Mouse (Mus musculus): ENCODE measurements around the gene Gm4353. TPM values are rescaled to one million over a fixed set of nuclear protein-coding genes. Genes with fewer than 3 reads are reported as not detected.
A peak's percentile ranks its signal among the peaks of the same experiment; 100 is the strongest.

Gene Gm4353
- total RNA-seq, 2 experiments from 2014 or later: 3.3 to 4.7 TPM

DNA sequence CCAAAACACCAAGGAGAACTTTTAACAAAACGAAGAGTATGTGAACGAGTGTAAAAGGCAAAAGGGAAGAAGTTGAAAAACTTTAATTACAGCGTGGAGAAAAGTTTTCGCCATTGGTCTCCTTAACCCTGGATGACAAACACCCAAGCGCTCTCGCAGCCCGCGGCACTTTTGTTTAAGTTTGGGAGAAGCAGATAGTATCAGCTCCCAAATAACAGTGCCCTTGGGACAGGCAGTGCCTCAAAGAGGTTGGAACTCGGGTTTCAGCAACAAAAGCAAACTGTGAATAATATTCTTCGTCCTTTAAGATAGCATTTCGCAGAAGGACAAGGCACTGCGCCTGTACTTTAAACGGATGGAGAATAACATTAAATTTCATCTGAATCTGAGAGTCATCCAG lies 46.4 kb downstream of the Gm4353 start:
- H3K27ac ChIP-seq: no peak overlapping the region; the same call in 1 of the 2 replicates
- DNase-seq (ENCODE audit: low spot score in 2 of 2): no peak
- no peak for TF ChIP-seq CTCF (conservative IDR thresholded peaks at IDR 0.05)
- peak overlapping the region; percentile 59 for H3K4me3 ChIP-seq

DNA sequence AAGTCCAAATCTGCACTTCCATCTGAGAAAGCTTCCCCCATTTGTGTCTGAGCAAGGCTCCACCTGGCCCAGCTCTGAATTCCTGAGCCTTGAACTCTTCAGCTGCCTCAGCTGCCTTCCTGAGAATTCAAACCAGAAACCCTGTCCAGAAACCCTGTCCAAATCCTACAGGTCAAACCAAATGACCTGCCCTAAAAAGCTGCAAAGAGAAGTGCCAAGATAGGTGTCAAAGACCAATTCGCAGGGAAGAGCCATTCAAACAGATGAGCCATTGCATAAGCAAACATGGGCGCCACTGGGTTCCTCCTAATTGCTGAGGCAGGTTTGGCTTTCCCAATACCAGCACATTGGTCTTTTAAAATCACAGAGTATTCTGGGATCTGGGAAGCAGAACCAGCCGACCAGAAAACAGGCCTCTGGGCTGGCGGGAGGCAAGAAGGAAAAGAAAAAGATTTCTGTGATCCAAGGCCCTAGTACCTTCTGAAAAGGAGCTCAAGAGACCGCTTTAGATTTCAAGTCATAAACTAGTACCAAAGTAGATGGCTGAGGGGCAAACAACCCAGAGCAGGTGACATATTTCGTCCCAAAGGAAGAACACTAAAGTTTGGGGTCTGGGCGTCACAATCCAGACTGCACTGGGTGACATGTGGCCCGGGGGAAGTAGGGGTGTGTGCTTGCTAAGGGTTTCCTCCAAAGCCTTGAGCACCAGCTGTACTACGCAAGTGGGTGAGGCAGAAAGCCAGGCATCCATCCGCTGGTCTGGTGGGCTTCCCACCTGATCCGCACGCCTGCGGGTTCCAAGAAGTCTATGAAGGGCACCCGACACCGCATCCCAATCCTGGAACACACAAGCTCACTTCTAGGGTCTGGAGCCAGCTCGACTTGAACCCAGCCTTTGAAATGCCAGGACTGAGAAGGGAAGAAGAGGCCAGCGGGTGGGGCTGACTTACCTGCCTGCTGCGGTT lies 47.6 kb downstream of the Gm4353 start:
- Histone ChIP-seq H3K4me3 (no peak overlapping the region), H3K27ac (0 out of 2 replicates have a peak overlapping the region, but pooled peaks have one; percentile 10)
- TF ChIP-seq CTCF (conservative IDR thresholded peaks at IDR 0.05): no peak
- DNase-seq (ENCODE audit: low spot score in 2 of 2): no peak

DNA sequence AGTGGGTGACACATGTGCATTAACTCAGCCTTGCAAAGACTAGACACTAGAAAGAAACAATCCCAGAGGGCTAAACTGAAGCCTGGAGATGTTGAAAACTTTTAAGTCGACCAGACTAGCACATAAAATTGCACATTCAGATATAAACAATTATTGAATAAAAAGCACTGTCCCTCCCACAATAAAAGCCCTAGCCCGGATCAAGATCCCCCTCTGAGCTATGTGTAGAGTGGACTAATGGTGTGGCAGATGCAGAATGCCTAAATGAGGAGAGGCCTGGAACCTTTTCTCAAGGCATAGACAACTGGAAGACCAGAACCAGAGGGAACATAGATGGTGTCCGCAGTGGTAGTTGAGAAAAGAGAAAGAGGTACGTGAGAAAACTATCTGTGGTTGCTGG lies 48.9 kb downstream of the Gm4353 start:
- H3K27ac ChIP-seq: no peak overlapping the region
- TF ChIP-seq CTCF (conservative IDR thresholded peaks at IDR 0.05): no peak
- DNase-seq (ENCODE audit: low spot score in 2 of 2): no peak
- no peak overlapping the region for H3K4me3 ChIP-seq

DNA sequence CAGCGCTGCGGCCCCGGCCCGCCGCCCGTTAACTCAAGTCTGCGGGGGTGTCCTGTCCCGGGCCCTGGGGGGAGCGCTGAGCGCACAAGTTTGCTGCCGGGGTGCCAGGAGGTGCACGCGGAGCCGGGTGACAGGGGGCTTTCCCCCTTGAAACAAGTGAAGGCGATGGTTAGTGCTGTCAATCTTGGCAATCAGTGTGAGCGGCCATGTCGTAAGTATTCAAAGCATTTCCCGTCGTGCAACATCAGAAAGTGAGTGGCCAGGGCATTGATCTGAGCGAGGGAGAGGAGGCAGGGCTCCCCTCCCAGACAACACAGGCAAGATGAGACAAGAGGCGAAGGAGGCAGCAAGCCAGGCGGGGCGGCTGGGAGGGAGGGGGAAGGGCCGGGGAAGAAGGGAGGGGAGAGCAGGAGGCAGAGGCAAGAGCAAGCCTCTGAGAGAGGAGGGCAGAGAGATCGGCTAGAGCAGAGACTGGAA lies 50.1 kb downstream of the Gm4353 start:
- peak overlapping the region; percentile 58 for H3K4me3 ChIP-seq
- TF ChIP-seq CTCF (conservative IDR thresholded peaks at IDR 0.05): no peak
- H3K27ac ChIP-seq: peak overlapping the region; percentile 85
- DNase-seq (ENCODE audit: low spot score in 2 of 2): peak in 1 of 2 experiments; percentile 32

DNA sequence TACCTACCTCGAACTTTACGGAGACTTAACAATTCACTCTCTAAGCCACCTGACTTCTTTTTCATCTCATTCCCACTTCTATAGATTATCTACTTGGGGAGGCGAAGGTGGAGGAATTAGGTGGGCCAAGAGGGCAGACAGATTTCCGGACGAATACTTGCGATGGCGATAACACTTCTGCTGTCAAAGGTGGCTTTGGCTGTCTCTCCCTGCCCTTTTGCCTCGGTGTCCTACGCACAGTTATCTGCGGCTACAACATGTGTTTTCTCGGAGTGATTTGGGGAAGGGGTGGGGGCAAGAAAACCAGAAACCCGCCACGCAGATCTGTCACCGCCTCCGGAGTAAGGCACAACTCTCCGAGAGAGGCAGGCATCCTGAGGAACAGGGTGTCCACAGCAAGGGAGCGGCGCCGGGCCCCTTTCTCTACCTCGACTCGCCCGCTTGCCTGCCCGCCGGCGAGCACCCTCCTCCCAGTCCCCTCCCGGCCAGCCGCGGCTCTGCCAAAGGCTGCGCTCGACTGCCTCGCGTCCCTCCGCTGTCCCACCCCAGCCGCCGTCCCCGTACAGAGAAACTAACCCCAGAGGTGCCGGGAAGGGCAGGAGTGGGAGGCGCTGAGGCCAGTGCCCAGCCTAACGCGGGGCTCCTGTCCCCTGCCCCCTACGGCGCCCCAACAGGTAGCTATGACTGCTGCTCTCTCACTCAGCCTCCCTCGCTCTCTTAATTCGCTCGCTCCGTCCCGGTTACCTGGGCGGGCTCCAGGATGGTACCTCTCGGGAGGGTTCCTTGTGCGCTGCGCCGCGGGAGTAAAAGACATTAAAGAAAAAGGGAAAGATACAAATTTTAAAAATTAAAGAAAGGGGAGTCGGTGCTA lies 50.8 kb downstream of the Gm4353 start:
- no peak for TF ChIP-seq CTCF (conservative IDR thresholded peaks at IDR 0.05)
- Histone ChIP-seq H3K27ac (peak overlapping the region; percentile 85), H3K4me3 (peak overlapping the region; percentile 58)
- DNase-seq (ENCODE audit: low spot score in 2 of 2): peak in 1 of 2 experiments; percentile 26

Other genes starting within 250 kb of the Gm4353 start
- gene Sox6, start 45.8 kb downstream of the Gm4353 start, total RNA-seq (2021): 10 to 100 TPM; 24.3 to 31.0 TPM
- gene 1110004F10Rik, start 45.2 kb downstream of the Gm4353 start, total RNA-seq (2021): 100 to 1,000 TPM; 101 to 106 TPM
- 10 to 100 TPM; 17.2 to 19.1 TPM for gene Plekha7, start 223.7 kb upstream of the Gm4353 start, total RNA-seq (2021)
- gene Rps13, start 249.6 kb upstream of the Gm4353 start, total RNA-seq (2021): 100 to 1,000 TPM; 242 to 244 TPM

Data from layer of hippocampus, adult 2 months (tissue).